Mouse (Mus musculus) myocyte (in vitro differentiated cells): ENCODE results near the gene Ern1.

Experiments used
- E2F4 ChIP-seq: IDR thresholded peaks from one replicate; pipeline ENCODE4 v1.6.1; 2011; ENCODE audit warnings: mild to moderate bottlenecking, control low read depth, moderate library complexity; ENCODE audit not compliant: insufficient read depth
- MAX ChIP-seq: IDR thresholded peaks from one replicate; pipeline ENCODE4 v1.6.1; 2011; ENCODE audit warnings: low read depth, mild to moderate bottlenecking, control low read depth
- POLR2A ChIP-seq: IDR thresholded peaks from one replicate; pipeline ENCODE4 v1.6.1; 2011; ENCODE audit warnings: low read depth, mild to moderate bottlenecking, control low read depth, moderate library complexity; ENCODE audit not compliant: insufficient read length

DNA sequence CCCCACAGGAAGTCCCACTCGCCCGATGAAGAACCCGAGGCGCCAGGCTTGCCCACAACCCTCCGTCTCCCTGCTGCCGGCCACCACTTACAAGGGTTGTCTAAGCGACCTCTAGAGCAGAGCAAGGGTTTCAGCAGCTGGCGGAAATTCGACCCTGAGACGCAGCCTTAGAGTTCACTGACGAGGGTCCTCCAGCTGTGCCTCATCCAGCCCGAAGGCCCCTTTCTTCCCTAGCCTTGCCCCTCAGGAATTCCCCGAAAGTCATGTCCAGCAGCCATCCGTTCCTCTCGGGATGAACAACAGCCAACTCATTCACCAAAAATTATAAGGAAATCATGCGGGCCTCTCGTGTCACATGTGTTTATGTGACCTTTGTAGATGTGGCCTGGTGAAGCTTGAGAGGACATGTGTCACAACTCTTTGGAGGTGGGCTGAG is 492 bp upstream of the Ern1 start:
- no peak for TF ChIP-seq POLR2A
- TF ChIP-seq E2F4, result no peak
- no peak for TF ChIP-seq MAX
